Mouse (Mus musculus): ENCODE results near the gene Krtap10-4.
"Not testable (repeated sequence)": the region's sequence is repeated elsewhere in the genome, so short reads cannot be mapped to it uniquely, and the experiment has no call there.

The Krtap10-4 gene

DNA sequence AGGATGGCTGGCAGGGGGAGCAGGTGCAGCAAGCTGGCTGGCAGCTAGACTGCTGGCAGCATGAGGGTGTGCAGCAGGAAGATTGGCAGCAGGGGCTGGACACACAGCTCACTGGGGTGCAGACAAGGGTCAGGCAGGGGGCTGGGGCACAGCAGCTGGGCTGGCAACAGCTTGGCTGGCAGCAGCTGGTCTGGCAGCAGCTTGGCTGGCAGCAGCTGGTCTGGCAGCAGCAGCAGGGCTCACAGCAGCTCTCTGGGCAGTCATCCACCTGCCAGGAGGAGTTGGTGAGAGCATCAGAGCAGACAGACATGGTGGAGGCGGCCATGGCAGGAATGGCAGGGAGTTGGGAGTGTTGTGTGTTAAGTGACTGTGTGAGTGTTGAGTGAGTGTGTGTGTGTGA is 39.0 kb downstream of the Krtap10-4 start, which contains the start of gene Gm7137:
TSS of gene Gm7137 (minus strand) at position 325 of the 400 bp plus-strand sequence.
- DNase-seq: not testable (repeated sequence)

DNA sequence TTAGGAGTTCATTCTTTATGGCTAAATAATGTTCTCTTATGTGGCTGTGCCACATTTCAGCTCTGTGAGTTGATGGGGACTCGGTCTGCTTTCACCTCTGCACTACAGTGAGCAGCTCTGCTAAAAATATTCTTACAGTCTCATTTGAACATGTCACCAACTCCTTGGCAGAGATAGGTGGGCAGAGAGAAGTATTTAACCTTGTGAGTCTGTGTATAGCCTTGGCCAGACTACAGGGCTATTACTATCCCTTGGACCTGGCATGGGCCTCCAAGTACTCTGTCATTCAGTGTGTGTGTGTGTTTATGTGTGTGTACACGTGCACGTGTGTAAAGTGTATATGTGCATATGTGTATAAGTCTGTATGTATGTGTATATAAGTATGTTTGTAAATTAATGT is 43.5 kb downstream of the Krtap10-4 start:
- not testable (repeated sequence) for DNase-seq

DNA sequence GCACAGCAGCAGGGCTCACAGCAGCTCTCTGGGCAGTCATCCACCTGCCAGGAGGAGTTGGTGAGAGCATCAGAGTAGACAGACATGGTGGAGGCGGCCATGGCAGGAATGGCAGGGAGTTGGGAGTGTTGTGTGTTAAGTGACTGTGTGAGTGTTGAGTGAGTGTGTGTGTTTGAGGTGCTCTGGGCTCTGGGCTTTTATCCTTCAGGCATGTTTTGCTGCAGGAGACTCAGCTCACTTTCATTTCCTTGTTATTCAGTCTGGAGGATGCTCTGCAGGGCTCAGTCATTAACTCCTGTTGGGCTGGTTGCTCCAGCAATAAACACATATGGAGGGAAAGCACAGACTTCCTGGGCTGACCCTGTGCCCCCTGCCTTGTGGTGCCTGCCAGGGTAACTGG is 44.5 kb downstream of the Krtap10-4 start, which contains the start of gene Gm3250:
TSS of gene Gm3250 (minus strand) at position 101 of the 400 bp plus-strand sequence.
- not testable (repeated sequence) for DNase-seq

GRCm38 (mm10) chr10:77776844-77777243 is 50.1 kb downstream of the Krtap10-4 start, which contains the start of gene Gm7138:
Gene Gm7138 (minus strand): TSS chr10:77776944.
- DNase-seq: not testable (repeated sequence)
